Mouse (Mus musculus) leukemia stem cell, adult 10-12 weeks (primary cell): ENCODE measurements around the gene Nrxn1. TPM values are rescaled to one million over a fixed set of nuclear protein-coding genes. Genes with fewer than 3 reads are reported as not detected.

Source experiments
- polyA plus RNA-seq: library from polyadenylated mRNA; stranded (reverse); fragments of >175 nt; gene quantifications from 2 replicates; pipeline ENCODE4 v1.2.3, GENCODE M21; 2012; ENCODE audit warnings: low replicate concordance

The Nrxn1 gene
- polyA plus RNA-seq, result not detected in 2 replicates

DNA sequence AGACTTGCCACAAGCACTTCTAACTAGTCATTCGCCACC, at the start of gene Nrxn1:
TSS of gene Nrxn1 (minus strand) at position 30 of the 39 bp plus-strand sequence.

